Mouse (Mus musculus) CD8-positive naive resting alpha-beta T cell, adult 2 months (primary cell): Measurements from ENCODE around the gene P2ry1.
A peak's percentile ranks its signal among the peaks of the same experiment; 100 is the strongest.

Source experiments
- DNase-seq, 2 experiments: peaks; one replicate each; pipeline ENCODE4 v3.0.0; 2022; ENCODE audit warnings: low read depth in 2 of 2, low spot score in 2 of 2

Gene P2ry1

GRCm38 (mm10) chr3:61002587-61003501 is at the start of gene P2ry1:
P2ry1 (plus strand) TSS chr3:61002795.
- peak; percentile 23 to 47 for DNase-seq

- DNase-seq, result no peak
These were observed 49.3 kb upstream of the P2ry1 start for GRCm38 (mm10) chr3:60953199-60953736.

- DNase-seq, result no peak
These were observed 48.5 kb upstream of the P2ry1 start for GRCm38 (mm10) chr3:60954073-60954472.

GRCm38 (mm10) chr3:60958769-60959168 is 43.8 kb upstream of the P2ry1 start:
- no peak for DNase-seq

- no peak for DNase-seq
These were observed 37.5 kb upstream of the P2ry1 start for GRCm38 (mm10) chr3:60965137-60965536.

- DNase-seq, result no peak
These were observed 27.7 kb upstream of the P2ry1 start for GRCm38 (mm10) chr3:60974944-60975343.

GRCm38 (mm10) chr3:60982109-60982508 is 20.5 kb upstream of the P2ry1 start:
- no peak for DNase-seq

GRCm38 (mm10) chr3:60998064-60998463 is 4.5 kb upstream of the P2ry1 start:
- no peak for DNase-seq

GRCm38 (mm10) chr3:60999715-61000114 is 2.9 kb upstream of the P2ry1 start:
- DNase-seq, result no peak

GRCm38 (mm10) chr3:61000747-61001146 is 1.8 kb upstream of the P2ry1 start:
- no peak for DNase-seq

GRCm38 (mm10) chr3:61001852-61002586 is 576 bp upstream of the P2ry1 start:
- no peak for DNase-seq

GRCm38 (mm10) chr3:61004611-61005010 is 2.0 kb downstream of the P2ry1 start:
- DNase-seq, result no peak

GRCm38 (mm10) chr3:61011660-61012059 is 9.1 kb downstream of the P2ry1 start:
- DNase-seq, result no peak

- DNase-seq, result no peak
These were observed 10.0 kb downstream of the P2ry1 start for GRCm38 (mm10) chr3:61012550-61012949.

- DNase-seq, result no peak
These were observed 14.1 kb downstream of the P2ry1 start for GRCm38 (mm10) chr3:61016733-61017132.

GRCm38 (mm10) chr3:61032100-61032499 is 29.5 kb downstream of the P2ry1 start:
- DNase-seq, result no peak

- DNase-seq, result no peak
These were observed 33.0 kb downstream of the P2ry1 start for GRCm38 (mm10) chr3:61035633-61036032.

- DNase-seq, result no peak
These were observed 37.3 kb downstream of the P2ry1 start for GRCm38 (mm10) chr3:61039916-61040315.

GRCm38 (mm10) chr3:61049976-61050672 is 47.5 kb downstream of the P2ry1 start:
- DNase-seq, result no peak
